Mouse (Mus musculus): ENCODE data around the gene Crip2. TPM values are rescaled to one million over a fixed set of nuclear protein-coding genes. Genes with fewer than 3 reads are reported as not detected.

Gene Crip2
- polyA plus RNA-seq, 1 experiment, result 339 TPM

DNA sequence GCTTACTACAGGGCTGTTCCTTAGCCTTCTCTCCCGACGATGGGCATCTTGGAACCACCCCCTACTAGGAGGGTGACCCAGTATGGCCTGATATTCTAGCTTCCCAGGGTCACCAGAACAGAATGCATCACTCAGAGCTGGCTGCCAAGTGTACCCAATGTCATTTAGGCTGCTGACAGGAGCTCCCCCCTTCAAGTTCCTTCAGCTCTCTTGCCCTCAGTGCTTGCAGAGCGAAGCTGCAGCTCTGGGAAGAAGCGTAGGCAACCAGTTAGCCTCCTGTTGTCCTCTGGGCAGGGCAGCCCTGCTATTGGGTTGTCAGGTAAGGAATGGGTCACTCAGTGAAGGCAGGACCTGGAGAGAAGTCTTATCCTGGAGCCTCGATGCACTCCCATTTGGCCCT is 44.9 kb downstream of the Crip2 start:
- DNase-seq (ENCODE audit: low spot score), result no peak

DNA sequence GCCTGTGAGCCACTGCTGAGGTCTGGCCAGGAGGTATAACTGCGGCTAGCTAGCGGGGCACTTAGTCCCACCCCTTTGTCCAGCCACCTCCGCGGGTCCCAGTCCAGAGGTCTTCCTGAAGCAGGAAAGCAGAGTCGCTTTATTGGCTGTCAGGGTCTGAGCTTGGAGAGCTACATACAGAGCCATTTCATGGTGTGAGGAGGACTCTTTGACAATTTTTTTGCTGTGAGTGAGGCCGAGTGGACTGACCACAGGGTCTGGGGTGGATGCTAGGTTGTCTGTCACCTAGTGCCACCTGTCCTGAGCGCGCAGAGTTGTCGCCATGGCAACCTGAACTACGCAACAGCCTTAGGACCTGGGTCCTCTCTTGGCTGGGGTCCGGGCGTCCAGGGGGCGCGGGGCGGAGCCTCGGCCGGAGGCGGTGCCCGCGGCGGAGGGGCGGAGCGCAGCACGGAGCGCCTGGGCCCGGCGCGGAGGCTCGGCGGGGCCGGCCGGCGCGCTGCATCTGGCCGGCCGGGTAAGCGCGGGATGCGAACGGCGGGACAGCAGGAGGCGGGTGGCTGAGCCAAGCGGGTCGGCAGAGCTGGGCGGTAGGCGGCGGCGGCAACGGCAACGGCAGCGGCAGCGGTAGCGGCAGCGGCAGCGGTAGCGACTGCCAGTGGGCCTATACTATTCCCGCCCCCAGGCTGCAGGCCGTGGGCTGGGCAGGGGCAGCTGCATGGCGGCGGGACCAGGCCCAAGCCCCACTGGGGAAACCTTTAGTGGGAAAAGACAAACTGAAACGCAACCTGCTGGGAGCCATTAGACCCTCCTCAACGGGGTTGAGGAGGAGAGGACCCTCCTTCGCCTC is 45.6 kb downstream of the Crip2 start, which contains the start of gene Tmem121:
Gene Tmem121 (plus strand): TSS at position 489 of the 850 bp plus-strand sequence.
- no peak for DNase-seq (ENCODE audit: low spot score)

DNA sequence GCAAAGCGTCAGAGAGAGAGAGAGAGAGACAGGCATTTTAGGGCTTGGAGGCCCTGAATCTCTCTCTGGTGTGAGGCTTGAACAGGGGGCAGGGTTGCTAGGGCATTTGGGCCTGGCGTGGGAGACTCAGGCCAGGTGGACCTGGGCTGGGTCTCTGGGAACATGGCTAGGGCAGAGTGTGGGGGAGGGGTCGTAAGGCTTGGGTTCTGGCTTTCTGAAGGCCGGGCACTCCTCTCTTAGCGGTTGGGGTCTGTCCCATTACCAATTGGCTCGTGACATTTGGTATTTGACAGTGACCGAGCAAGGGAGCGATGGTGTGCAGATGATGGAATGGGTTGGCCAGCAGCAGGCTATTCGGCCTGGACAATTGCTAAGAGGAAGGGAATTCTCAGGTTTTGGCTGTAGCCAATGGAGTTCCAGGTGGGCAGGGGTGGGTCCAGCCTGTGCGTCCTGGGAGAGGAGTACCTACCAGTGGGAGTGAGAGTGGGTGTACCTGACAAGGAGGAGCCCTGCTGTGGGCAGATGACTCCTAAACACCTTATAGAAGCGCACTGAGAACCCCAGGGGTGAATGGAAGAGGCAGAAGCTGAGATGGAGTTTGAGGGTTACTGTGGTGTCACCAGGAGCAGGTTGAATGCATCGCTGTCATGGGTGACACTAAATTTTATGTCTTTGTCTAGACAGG is 46.4 kb downstream of the Crip2 start:
- no peak for DNase-seq (ENCODE audit: low spot score)

DNA sequence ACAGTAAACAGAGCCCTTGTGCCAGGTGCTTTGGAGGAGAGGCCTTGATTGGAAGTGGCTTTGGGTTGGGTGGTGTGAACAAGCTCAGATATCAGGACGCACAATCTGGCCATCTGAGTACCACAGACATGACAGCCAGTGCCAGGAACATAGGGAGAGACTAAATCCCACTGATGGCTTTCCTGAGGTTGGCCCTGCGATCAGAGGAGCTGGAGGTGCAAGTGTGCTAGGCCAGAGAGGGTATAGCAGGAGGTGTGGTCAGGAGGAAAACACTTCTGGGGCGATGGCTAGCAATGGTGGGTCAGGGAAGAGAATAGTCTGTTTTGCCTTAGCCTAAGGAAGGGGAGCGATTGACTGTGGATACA is 47.0 kb downstream of the Crip2 start:
- DNase-seq (ENCODE audit: low spot score), result no peak

DNA sequence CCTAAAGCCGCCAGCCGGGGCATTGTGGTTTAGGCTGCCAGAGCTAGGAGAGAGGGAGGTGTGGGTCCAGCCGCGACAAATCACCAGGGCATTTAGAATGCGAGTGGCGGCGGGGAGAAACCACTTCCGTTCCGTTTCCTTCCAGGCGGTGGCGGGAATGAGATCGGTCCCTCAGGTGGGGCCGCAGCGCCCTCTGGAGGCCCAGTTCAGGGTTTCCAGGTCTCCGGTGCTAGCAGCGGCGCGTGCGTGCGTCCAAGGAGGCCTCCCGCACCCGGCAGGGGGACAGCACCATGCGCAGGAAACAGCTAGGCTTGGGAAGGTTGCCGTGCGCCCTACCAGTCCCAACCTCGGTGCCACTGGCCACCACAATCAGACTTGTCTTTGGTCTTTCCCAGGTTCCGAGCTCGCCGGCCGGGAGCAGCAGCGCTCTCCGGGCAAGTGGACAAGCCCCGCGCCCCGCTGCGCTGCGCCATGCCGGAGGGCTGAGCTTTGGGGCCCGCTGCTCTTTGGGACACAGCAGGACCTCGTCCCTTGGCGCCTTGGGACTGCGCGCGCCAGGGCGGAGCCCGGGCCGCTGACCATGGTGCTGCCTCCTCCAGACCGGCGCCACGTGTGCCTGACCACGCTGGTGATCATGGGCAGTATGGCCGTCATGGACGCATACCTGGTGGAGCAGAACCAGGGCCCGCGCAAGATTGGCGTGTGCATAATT is 47.7 kb downstream of the Crip2 start:
- DNase-seq (ENCODE audit: low spot score), result peak; percentile 52

DNA sequence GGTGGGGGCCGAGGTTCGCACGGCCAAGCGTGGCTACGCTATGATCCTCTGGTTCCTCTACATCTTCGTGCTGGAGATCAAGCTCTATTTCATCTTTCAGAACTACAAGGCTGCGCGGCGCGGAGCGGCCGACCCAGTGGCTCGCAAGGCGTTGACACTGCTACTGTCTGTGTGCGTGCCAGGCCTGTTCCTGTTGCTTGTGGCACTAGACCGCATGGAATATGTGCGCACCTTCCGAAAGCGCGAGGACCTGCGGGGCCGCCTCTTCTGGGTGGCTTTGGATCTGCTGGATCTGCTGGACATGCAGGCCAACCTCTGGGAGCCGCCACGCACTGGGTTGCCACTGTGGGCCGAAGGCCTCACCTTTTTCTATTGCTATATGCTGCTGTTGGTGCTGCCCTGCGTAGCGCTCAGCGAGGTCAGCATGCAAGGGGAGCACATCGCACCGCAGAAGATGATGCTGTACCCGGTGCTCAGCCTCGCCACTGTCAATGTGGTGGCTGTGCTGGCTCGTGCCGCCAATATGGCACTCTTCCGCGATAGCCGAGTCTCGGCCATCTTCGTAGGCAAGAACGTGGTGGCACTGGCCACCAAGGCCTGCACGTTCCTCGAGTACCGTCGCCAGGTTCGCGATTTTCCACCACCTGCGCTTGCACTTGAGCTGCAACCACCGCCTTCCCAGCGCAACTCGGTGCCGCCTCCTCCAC is 48.5 kb downstream of the Crip2 start:
- no peak for DNase-seq (ENCODE audit: low spot score)

DNA sequence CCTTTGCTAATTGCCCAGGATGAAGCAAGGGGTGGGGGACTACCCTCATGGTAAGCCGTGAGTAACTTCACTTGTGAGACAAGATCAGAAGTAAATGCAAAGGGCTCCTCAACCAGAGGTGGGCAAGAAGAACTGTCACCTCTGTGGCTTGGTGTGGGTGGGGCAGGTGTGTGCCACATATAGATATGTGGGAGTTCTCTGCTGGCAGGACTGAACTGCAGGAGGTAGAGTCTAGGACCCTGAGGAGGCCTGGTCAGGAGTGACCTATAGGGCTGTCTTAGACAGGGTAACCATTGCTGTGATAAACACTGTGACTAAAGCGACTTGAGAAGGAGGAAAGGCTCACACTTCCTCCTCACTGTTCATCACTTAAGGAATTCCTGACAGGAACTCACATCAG is 53.4 kb downstream of the Crip2 start:
- DNase-seq (ENCODE audit: low spot score), result no peak

Other genes starting within 250 kb of the Crip2 start
- 42.7 and 62.7 TPM in 2 replicates for gene Jag2, start 210.5 kb upstream of the Crip2 start, polyA plus RNA-seq (2012; rRNA removed)
- 42.4 and 54.6 TPM in 2 replicates for gene Nudt14, start 198.1 kb upstream of the Crip2 start, polyA plus RNA-seq (2012; rRNA removed)
- 23.9 and 26.8 TPM in 2 replicates for gene Btbd6, start 163.8 kb upstream of the Crip2 start, polyA plus RNA-seq (2012; rRNA removed)
- gene Brf1, start 139.5 kb upstream of the Crip2 start, polyA plus RNA-seq (2012; rRNA removed), result 69.1 and 82.7 TPM in 2 replicates
- gene Pacs2, start 125.7 kb upstream of the Crip2 start, polyA plus RNA-seq (2012; rRNA removed), result 38.9 and 40.9 TPM in 2 replicates
- gene Tex22, start 65.7 kb upstream of the Crip2 start, polyA plus RNA-seq (2012; rRNA removed), result not detected in 2 replicates
- 43.1 and 55.5 TPM in 2 replicates for gene Mta1, start 42.0 kb upstream of the Crip2 start, polyA plus RNA-seq (2012; rRNA removed)
- 805 and 1,244 TPM in 2 replicates for gene Crip1, start 6.1 kb downstream of the Crip2 start, polyA plus RNA-seq (2012; rRNA removed)
- 1.3 TPM in 2 replicates for gene Tedc1, start 16.2 kb downstream of the Crip2 start, polyA plus RNA-seq (2012; rRNA removed)
- 0.69 and 0.98 TPM in 2 replicates for gene Tmem121, start 45.7 kb downstream of the Crip2 start, polyA plus RNA-seq (2012; rRNA removed)

Data from urinary bladder, adult 2 months (tissue).